Mouse (Mus musculus) intestine, embryonic 16.5 days (tissue): ENCODE results near the gene Stat3. TPM values are rescaled to one million over a fixed set of nuclear protein-coding genes. Genes with fewer than 3 reads are reported as not detected.

Experiments
- ATAC-seq: fragments of 200-750 bp; cut with Nextera tagmentation; 2 replicates; pipeline ENCODE4 v1.8.0; 2017; ENCODE audit warnings: moderate TSS enrichment, moderate library complexity
- H3K27ac ChIP-seq: fragments of 300-500 bp; sonication (generic); 2 replicates; pipeline ENCODE4 v1.5.1; 2014; ENCODE audit warnings: mild to moderate bottlenecking, low read length
- H3K27me3 ChIP-seq: fragments of 300-500 bp; sonication (generic); replicated peaks from 2 replicates; pipeline ENCODE4 v1.6.1; 2014; ENCODE audit warnings: low read length, control low read depth, mixed read lengths; ENCODE audit not compliant: control insufficient read depth, insufficient read depth
- H3K36me3 ChIP-seq: fragments of 300-500 bp; sonication (generic); 2 replicates; pipeline ENCODE4 v1.6.1; 2014; ENCODE audit warnings: low read length, control low read depth; ENCODE audit not compliant: control insufficient read depth, insufficient read depth
- H3K4me1 ChIP-seq: fragments of 300-500 bp; sonication (generic); 2 replicates; pipeline ENCODE4 v1.6.1; 2014; ENCODE audit warnings: low read length, control low read depth, mixed read lengths; ENCODE audit not compliant: control insufficient read depth, insufficient read depth
- H3K4me2 ChIP-seq: fragments of 300-500 bp; sonication (generic); 2 replicates; pipeline ENCODE4 v1.6.1; 2014; ENCODE audit warnings: low read depth, low read length, control low read depth
- H3K4me3 ChIP-seq: fragments of 300-500 bp; sonication (generic); 2 replicates; pipeline ENCODE4 v1.5.1; 2014; ENCODE audit warnings: mild to moderate bottlenecking, low read length
- H3K9ac ChIP-seq: fragments of 300-500 bp; sonication (generic); 2 replicates; pipeline ENCODE4 v1.6.1; 2014; ENCODE audit warnings: low read depth, low read length
- H3K9me3 ChIP-seq: fragments of 300-500 bp; sonication (generic); 2 replicates; pipeline ENCODE4 v1.6.1; 2016; ENCODE audit warnings: low read length, control low read depth; ENCODE audit not compliant: control insufficient read depth
- WGBS: fragments of 180-500 bp; shearing (Covaris S2); extraction: QIAGEN DNeasy Blood & Tissue Kit; methylation state at CpG from one replicate; pipeline ENCODE4 v1.1.7; 2014; 5-methylcytosine and 5-hydroxymethylcytosine counted together
- polyA plus RNA-seq: library from polyadenylated mRNA; unstranded; fragments of >200 nt; fragmentation: Nextera tagmentation; extraction: Ambion mirVana; gene quantifications from 2 replicates; pipeline ENCODE4 v1.2.1, GENCODE M21; 2015

Stat3 gene
- polyA plus RNA-seq, 1 experiment from 2014 or later = 48.9 TPM

GRCm38 (mm10) chr11:100848080-100848479 lies 91.3 kb downstream of the Stat3 start:
- no peak overlapping the region for H3K4me2 ChIP-seq
- peaks cover 16% of the 10 kb centered on the region for H3K4me1 ChIP-seq
- no peak overlapping the region for H3K4me3 ChIP-seq
- no peak for ATAC-seq
- no peaks in the 10 kb centered on the region for H3K27me3 ChIP-seq
- H3K9me3 ChIP-seq = no peaks in the 10 kb centered on the region
- no peak overlapping the region for H3K9ac ChIP-seq
- H3K27ac ChIP-seq = no peak overlapping the region
- WGBS = 63% methylated on average over 4 of the region's 4 CpGs
- H3K36me3 ChIP-seq = no peaks in the 10 kb centered on the region

- WGBS = 94% methylated on average over 4 of the region's 4 CpGs
- no peaks in the 10 kb centered on the region for H3K36me3 ChIP-seq
- peaks cover 16% of the 10 kb centered on the region for H3K4me1 ChIP-seq
- no peak for ATAC-seq
- H3K4me2 ChIP-seq = no peak overlapping the region
- no peak overlapping the region for H3K9ac ChIP-seq
- no peaks in the 10 kb centered on the region for H3K27me3 ChIP-seq
- no peak overlapping the region for H3K27ac ChIP-seq
- H3K9me3 ChIP-seq = no peaks in the 10 kb centered on the region
- H3K4me3 ChIP-seq = no peak overlapping the region
Observed at GRCm38 (mm10) chr11:100847572-100847971, 91.8 kb downstream of the Stat3 start.

- 84% methylated on average over 6 of the region's 6 CpGs for WGBS
- H3K4me1 ChIP-seq = peaks cover 11% of the 10 kb centered on the region
- no peak for ATAC-seq
- no peaks in the 10 kb centered on the region for H3K9me3 ChIP-seq
- no peaks in the 10 kb centered on the region for H3K27me3 ChIP-seq
- H3K4me3 ChIP-seq = no peak overlapping the region
- H3K9ac ChIP-seq = no peak overlapping the region
- H3K36me3 ChIP-seq = no peaks in the 10 kb centered on the region
- no peak overlapping the region for H3K4me2 ChIP-seq
- no peak overlapping the region for H3K27ac ChIP-seq
Observed at GRCm38 (mm10) chr11:100845793-100846192, 93.5 kb downstream of the Stat3 start.

GRCm38 (mm10) chr11:100844121-100844520 lies 95.2 kb downstream of the Stat3 start:
- Histone ChIP-seq H3K9ac (no peak overlapping the region), H3K4me1 (peaks cover 7% of the 10 kb centered on the region), H3K27me3 (no peaks in the 10 kb centered on the region), H3K9me3 (no peaks in the 10 kb centered on the region), H3K36me3 (no peaks in the 10 kb centered on the region), H3K4me3 (no peak overlapping the region), H3K4me2 (no peak overlapping the region), H3K27ac (no peak overlapping the region)
- ATAC-seq = no peak
- 88% methylated on average over 4 of the region's 4 CpGs for WGBS

GRCm38 (mm10) chr11:100843070-100843669 lies 96.2 kb downstream of the Stat3 start:
- WGBS = 91% methylated on average over 8 of the region's 8 CpGs
- H3K4me1 ChIP-seq = peaks cover 3% of the 10 kb centered on the region
- no peaks in the 10 kb centered on the region for H3K36me3 ChIP-seq
- no peaks in the 10 kb centered on the region for H3K27me3 ChIP-seq
- no peak overlapping the region for H3K4me2 ChIP-seq
- H3K27ac ChIP-seq = no peak overlapping the region
- no peaks in the 10 kb centered on the region for H3K9me3 ChIP-seq
- no peak for ATAC-seq
- no peak overlapping the region for H3K4me3 ChIP-seq
- no peak overlapping the region for H3K9ac ChIP-seq

- H3K27ac ChIP-seq = no peak overlapping the region
Observed at GRCm38 (mm10) chr11:100842025-100842424, 97.3 kb downstream of the Stat3 start.

GRCm38 (mm10) chr11:100840866-100841265 lies 98.5 kb downstream of the Stat3 start:
- Histone ChIP-seq H3K4me1 (peaks cover 3% of the 10 kb centered on the region; the same call in 1 of the 2 replicates), H3K9ac (no peak overlapping the region), H3K4me2 (no peak overlapping the region), H3K27me3 (no peaks in the 10 kb centered on the region), H3K36me3 (no peaks in the 10 kb centered on the region), H3K4me3 (no peak overlapping the region), H3K27ac (no peak overlapping the region), H3K9me3 (no peaks in the 10 kb centered on the region)
- WGBS = 71% methylated on average over 12 of the region's 12 CpGs
- ATAC-seq = no peak

More at GRCm38 (mm10) chr11:100842025-100842424, 97.3 kb downstream of the Stat3 start:
- Histone ChIP-seq H3K4me1 (peaks cover 3% of the 10 kb centered on the region; the same call in 1 of the 2 replicates), H3K9me3 (no peaks in the 10 kb centered on the region), H3K4me2 (no peak overlapping the region), H3K27me3 (no peaks in the 10 kb centered on the region), H3K36me3 (no peaks in the 10 kb centered on the region), H3K4me3 (no peak overlapping the region), H3K9ac (no peak overlapping the region)
- WGBS = 65% methylated on average over 7 of the region's 7 CpGs
- ATAC-seq = no peak

- Histone ChIP-seq H3K9ac (no peak overlapping the region), H3K27me3 (no peaks in the 10 kb centered on the region), H3K9me3 (no peaks in the 10 kb centered on the region), H3K4me3 (no peak overlapping the region), H3K4me2 (no peak overlapping the region), H3K4me1 (peaks cover 5% of the 10 kb centered on the region), H3K27ac (no peak overlapping the region), H3K36me3 (no peaks in the 10 kb centered on the region)
- no peak for ATAC-seq
- WGBS = 56% methylated on average over 8 of the region's 8 CpGs
Observed at GRCm38 (mm10) chr11:100839523-100839922, 99.8 kb downstream of the Stat3 start.

GRCm38 (mm10) chr11:100838894-100839293 lies 100.4 kb downstream of the Stat3 start:
- 95% methylated on average over 9 of the region's 9 CpGs for WGBS
- Histone ChIP-seq H3K4me1 (peaks cover 6% of the 10 kb centered on the region), H3K27me3 (no peaks in the 10 kb centered on the region), H3K27ac (no peak overlapping the region), H3K9me3 (no peaks in the 10 kb centered on the region), H3K36me3 (no peaks in the 10 kb centered on the region), H3K9ac (no peak overlapping the region), H3K4me2 (no peak overlapping the region), H3K4me3 (no peak overlapping the region)
- ATAC-seq = no peak
